Mouse (Mus musculus) spleen, adult 2 months (tissue): ENCODE measurements around the gene Rhebl1.

Experiments
- CTCF ChIP-seq: fragments of 200-500 bp; IDR thresholded peaks from 2 replicates; pipeline ENCODE4 v1.5.1; 2011; ENCODE audit warnings: mild to moderate bottlenecking, inconsistent platforms; ENCODE audit not compliant: insufficient read depth, insufficient read length, insufficient replicate concordance; ENCODE audit errors: extremely low read depth
- POLR2A ChIP-seq: fragments of 200-500 bp; IDR thresholded peaks from 2 replicates; pipeline ENCODE4 v1.6.1; 2011; ENCODE audit warnings: low read depth, low read length, inconsistent platforms

- no peak for TF ChIP-seq POLR2A
- TF ChIP-seq CTCF: no peak
Observed at GRCm38 (mm10) chr15:98835291-98835690, 59.0 kb downstream of the Rhebl1 start.
